Mouse (Mus musculus): ENCODE measurements around the gene Ube2dnl2. TPM values are rescaled to one million over a fixed set of nuclear protein-coding genes. Genes with fewer than 3 reads are reported as not detected.

The Ube2dnl2 gene
- not detected for total RNA-seq (2023)

GRCm38 (mm10) chrX:114907282-114907681 lies at the start of gene Ube2dnl2:
Gene Ube2dnl2 (plus strand): TSS chrX:114907582.

GRCm38 (mm10) chrX:114904712-114905111 lies 2.7 kb upstream of the Ube2dnl2 start, which contains the start of gene Ube2dnl1:
Gene Ube2dnl1 (plus strand): TSS chrX:114905012.

Other genes with a start within 250 kb of the Ube2dnl2 start
- gene Ube2dnl1, start 2.6 kb upstream of the Ube2dnl2 start, total RNA-seq (2023), result not detected